Mouse (Mus musculus) lung, postnatal 0 days (tissue): ENCODE results near the gene Dhcr24. TPM values are rescaled to one million over a fixed set of nuclear protein-coding genes. Genes with fewer than 3 reads are reported as not detected.

ENCODE experiments used
- ATAC-seq: fragments of 200-750 bp; cut with Nextera tagmentation; 2 replicates; pipeline ENCODE4 v1.8.0; 2017; ENCODE audit warnings: moderate library complexity
- DNase-seq: peaks from one replicate; pipeline ENCODE4 v3.0.0-alpha.2; 2016; ENCODE audit warnings: low spot score
- H3K27ac ChIP-seq: fragments of 300-500 bp; sonication (generic); 2 replicates; pipeline ENCODE4 v1.5.1; 2014; ENCODE audit warnings: antibody characterized with exemption, mild to moderate bottlenecking, low read length, mixed read lengths
- H3K27me3 ChIP-seq: fragments of 300-500 bp; sonication (generic); replicated peaks from 2 replicates; pipeline ENCODE4 v1.6.1; 2014; ENCODE audit warnings: low read length, mixed read lengths; ENCODE audit not compliant: insufficient read depth
- H3K36me3 ChIP-seq: fragments of 300-500 bp; sonication (generic); 2 replicates; pipeline ENCODE4 v1.6.1; 2014; ENCODE audit warnings: low read length, mixed read lengths; ENCODE audit not compliant: insufficient read depth
- H3K4me1 ChIP-seq: fragments of 300-500 bp; sonication (generic); 2 replicates; pipeline ENCODE4 v1.6.1; 2014; ENCODE audit warnings: antibody characterized with exemption, low read depth, low read length, mixed read lengths; ENCODE audit not compliant: insufficient read depth
- H3K4me2 ChIP-seq: fragments of 300-500 bp; sonication (generic); replicated peaks from 2 replicates; pipeline ENCODE4 v1.6.1; 2014; ENCODE audit warnings: low read depth, mild to moderate bottlenecking, low read length, moderate library complexity, mixed read lengths
- H3K4me3 ChIP-seq: fragments of 300-500 bp; sonication (generic); 2 replicates; pipeline ENCODE4 v1.5.1; 2014; ENCODE audit warnings: low read depth, low read length
- H3K9ac ChIP-seq: fragments of 300-500 bp; sonication (generic); replicated peaks from 2 replicates; pipeline ENCODE4 v1.6.1; 2014; ENCODE audit warnings: low read depth, mild to moderate bottlenecking
- H3K9me3 ChIP-seq: fragments of 300-500 bp; sonication (generic); 2 replicates; pipeline ENCODE4 v1.6.1; 2016; ENCODE audit warnings: low read length, mixed read lengths
- CTCF ChIP-seq: IDR thresholded peaks from 2 replicates; pipeline ENCODE4 v1.5.1; 2016; ENCODE audit warnings: antibody characterized with exemption, mild to moderate bottlenecking
- EP300 ChIP-seq: IDR thresholded peaks from 2 replicates; pipeline ENCODE4 v1.6.1; 2016; ENCODE audit warnings: antibody characterized with exemption, mild to moderate bottlenecking, control low read depth
- WGBS: fragments of 180-500 bp; shearing (Covaris S2); extraction: QIAGEN DNeasy Blood & Tissue Kit; methylation state at CpG from one replicate; pipeline ENCODE4 v1.1.7; 2014; 5-methylcytosine and 5-hydroxymethylcytosine counted together
- polyA plus RNA-seq: library from polyadenylated mRNA; unstranded; fragments of >200 nt; fragmentation: Nextera tagmentation; extraction: Ambion mirVana; gene quantifications from 2 replicates; pipeline ENCODE4 v1.2.1, GENCODE M21; 2015

Dhcr24 gene
- polyA plus RNA-seq, 1 experiment from 2014 or later, result 5.0 TPM

GRCm38 (mm10) chr4:106557978-106558377 lies 2.9 kb upstream of the Dhcr24 start:
- TF ChIP-seq CTCF (no peak), EP300 (no peak)
- no peaks in the 10 kb centered on the region for H3K9me3 ChIP-seq
- H3K4me2 ChIP-seq, result no peak overlapping the region
- ATAC-seq (no peak), DNase-seq (no peak)
- H3K4me3 ChIP-seq, result no peak overlapping the region
- H3K27me3 ChIP-seq, result no peaks in the 10 kb centered on the region
- H3K27ac ChIP-seq, result no peak overlapping the region
- H3K36me3 ChIP-seq, result no peaks in the 10 kb centered on the region
- peaks cover 9% of the 10 kb centered on the region for H3K4me1 ChIP-seq
- no CpG with 5 or more reads among the region's 1 CpGs for WGBS
- H3K9ac ChIP-seq, result no peak overlapping the region

DNA sequence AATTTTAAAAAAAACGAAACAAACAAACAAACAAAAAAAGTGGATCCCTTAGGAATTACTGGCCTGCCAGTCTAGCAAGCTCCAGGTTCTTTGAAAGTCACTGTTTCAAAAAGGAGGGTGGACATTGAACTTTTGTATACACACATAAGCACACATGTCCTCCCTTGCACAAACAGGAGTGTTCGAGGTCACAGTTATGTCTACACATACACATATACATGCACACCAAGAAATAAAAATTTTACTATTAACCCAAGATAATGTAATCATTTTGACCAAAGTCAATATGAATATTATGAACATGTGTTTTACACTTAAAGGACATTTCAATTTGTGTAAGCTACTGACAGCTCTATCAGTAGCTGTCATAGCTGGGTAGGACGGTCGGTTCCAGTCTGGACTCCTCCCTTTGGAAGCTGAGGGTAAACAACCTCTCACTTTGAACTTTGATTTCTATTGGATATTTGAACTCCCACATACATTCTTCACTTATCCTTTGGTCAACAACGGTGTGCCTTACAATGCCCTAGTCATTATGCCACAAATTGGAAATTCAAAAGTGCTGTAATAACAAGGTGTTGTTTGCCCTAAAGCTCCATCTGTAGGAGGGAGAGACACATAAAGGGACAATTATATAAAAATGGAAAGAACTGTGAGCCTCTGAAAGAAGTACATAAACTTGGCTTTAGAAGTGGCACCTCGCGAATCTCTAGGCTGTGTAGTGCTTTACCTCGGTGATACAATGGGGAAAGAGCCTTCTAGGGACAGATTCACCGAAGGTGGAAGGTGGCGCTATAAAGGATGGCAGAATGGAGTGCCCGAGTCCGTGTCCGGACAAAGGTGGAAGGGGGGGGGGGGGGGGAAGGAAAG lies 1.3 kb upstream of the Dhcr24 start:
- no peaks in the 10 kb centered on the region for H3K27me3 ChIP-seq
- peaks cover 9% of the 10 kb centered on the region for H3K4me1 ChIP-seq
- H3K9me3 ChIP-seq, result no peaks in the 10 kb centered on the region
- no peak overlapping the region for H3K9ac ChIP-seq
- no peaks in the 10 kb centered on the region for H3K36me3 ChIP-seq
- H3K4me3 ChIP-seq, result no peak overlapping the region
- DNase-seq (no peak), ATAC-seq (no peak)
- WGBS, result 27% methylated on average over 11 of the region's 13 CpGs
- TF ChIP-seq EP300 (no peak), CTCF (no peak)
- H3K27ac ChIP-seq, result no peak overlapping the region
- H3K4me2 ChIP-seq, result peak overlapping the region; percentile 100

- 2% methylated on average over 20 of the region's 20 CpGs for WGBS
- H3K4me1 ChIP-seq, result peaks cover 9% of the 10 kb centered on the region
- TF ChIP-seq EP300 (no peak), CTCF (peak; percentile 21; the same call in 1 of the 2 replicates)
- no peaks in the 10 kb centered on the region for H3K27me3 ChIP-seq
- no peak overlapping the region for H3K9ac ChIP-seq
- ATAC-seq, result peak; percentile 70
- no peaks in the 10 kb centered on the region for H3K9me3 ChIP-seq
- H3K4me3 ChIP-seq, result peak overlapping the region; percentile 68
- peak overlapping the region; percentile 100 for H3K4me2 ChIP-seq
- no peaks in the 10 kb centered on the region for H3K36me3 ChIP-seq
- no peak for DNase-seq
- H3K27ac ChIP-seq, result no peak overlapping the region
These were observed 509 bp upstream of the Dhcr24 start for GRCm38 (mm10) chr4:106560213-106560845.

- Histone ChIP-seq H3K27ac (no peak overlapping the region), H3K36me3 (no peaks in the 10 kb centered on the region), H3K4me3 (peak overlapping the region; percentile 68), H3K27me3 (no peaks in the 10 kb centered on the region), H3K4me2 (peak overlapping the region; percentile 100), H3K9me3 (no peaks in the 10 kb centered on the region), H3K9ac (no peak overlapping the region), H3K4me1 (peaks cover 9% of the 10 kb centered on the region)
- no peak for TF ChIP-seq EP300
- no peak for TF ChIP-seq CTCF
- DNase-seq, result no peak
- 7% methylated on average over 6 of the region's 6 CpGs for WGBS
- ATAC-seq, result no peak
These were observed 1.2 kb downstream of the Dhcr24 start for GRCm38 (mm10) chr4:106562006-106562405.

DNA sequence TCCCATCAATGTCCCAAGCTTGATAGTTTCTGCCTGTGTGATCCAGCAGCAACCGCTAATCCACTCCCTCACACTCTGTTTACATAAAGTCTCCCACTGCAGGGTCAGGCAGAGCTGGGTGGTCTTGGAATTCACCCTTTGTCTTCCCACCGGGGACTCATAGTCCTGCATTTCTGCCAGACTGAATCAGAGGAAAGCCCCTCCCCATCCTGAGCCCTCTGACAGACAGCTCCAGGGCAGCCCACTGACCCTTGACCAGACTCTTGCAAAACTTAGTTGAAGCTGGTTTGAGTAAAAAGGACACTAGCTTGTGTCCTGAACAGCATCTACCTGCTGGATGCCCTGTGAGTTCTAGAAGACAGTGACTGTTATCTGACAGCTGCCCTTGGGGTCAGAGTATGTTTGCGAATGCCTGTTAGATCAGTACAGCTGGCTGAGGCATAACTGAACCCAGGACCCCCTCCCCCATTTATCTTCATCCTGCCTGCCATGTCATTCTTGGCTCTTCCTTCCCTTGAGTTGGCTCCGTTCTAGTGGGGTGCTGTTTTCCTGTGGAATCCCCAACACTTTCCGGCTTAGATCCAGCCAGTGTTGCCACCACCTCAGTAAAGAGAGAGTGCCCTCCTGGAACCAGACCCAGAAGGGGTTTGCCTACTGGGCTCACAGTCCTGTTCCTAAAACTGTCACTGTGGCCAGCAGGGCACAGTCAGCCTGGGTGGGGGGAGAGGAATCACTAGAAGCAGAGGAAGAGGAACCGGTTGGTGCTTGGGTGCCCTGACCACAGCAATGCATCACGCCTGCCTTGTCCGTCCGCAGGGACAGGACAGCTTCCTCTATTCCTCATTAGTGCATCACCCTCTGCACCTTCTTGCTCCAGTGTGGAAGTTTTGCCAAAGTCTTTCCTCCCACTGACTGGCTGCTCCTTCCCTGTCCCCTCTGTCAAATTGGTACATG lies 2.3 kb downstream of the Dhcr24 start:
- TF ChIP-seq CTCF, result no peak
- no peak for TF ChIP-seq EP300
- no peak for ATAC-seq
- Histone ChIP-seq H3K4me2 (peak overlapping the region; percentile 100; the same call in 1 of the 2 replicates), H3K4me3 (no peak overlapping the region), H3K9ac (no peak overlapping the region), H3K4me1 (peaks cover 9% of the 10 kb centered on the region), H3K36me3 (no peaks in the 10 kb centered on the region), H3K27me3 (no peaks in the 10 kb centered on the region), H3K27ac (no peak overlapping the region), H3K9me3 (no peaks in the 10 kb centered on the region)
- DNase-seq, result peak; percentile 28
- 36% methylated on average over 9 of the region's 9 CpGs for WGBS
